Mouse (Mus musculus) adrenal gland, adult 18-20 months (tissue): Measurements from ENCODE around the gene Vamp8. TPM values are rescaled to one million over a fixed set of nuclear protein-coding genes. Genes with fewer than 3 reads are reported as not detected.

Source experiments
- DNase-seq, 2 experiments: peaks; one replicate each; pipeline ENCODE4 v3.0.0; 2021 to 2022; ENCODE audit warnings: low spot score in 2 of 2
- total RNA-seq, 2 experiments: library from RNA; stranded (reverse); gene quantifications; 1 replicate in 1 of 2; 2 replicates in 1 of 2; pipeline ENCODE4 v1.2.3; 2021

The Vamp8 gene
- total RNA-seq, 2 experiments from 2014 or later = 111 to 140 TPM

GRCm38 (mm10) chr6:72407119-72407518 lies 16.6 kb upstream of the Vamp8 start:
- peak; percentile 73 to 83 for DNase-seq

- DNase-seq = no peak
Measured at GRCm38 (mm10) chr6:72405356-72405755, 14.9 kb upstream of the Vamp8 start.

- peak; percentile 75 to 82 for DNase-seq
Measured at GRCm38 (mm10) chr6:72401875-72402274, 11.4 kb upstream of the Vamp8 start.

- no peak for DNase-seq
Measured at GRCm38 (mm10) chr6:72399967-72400366, 9.5 kb upstream of the Vamp8 start.

GRCm38 (mm10) chr6:72396837-72397251 lies 6.3 kb upstream of the Vamp8 start:
- no peak for DNase-seq

GRCm38 (mm10) chr6:72392341-72392740 lies 1.8 kb upstream of the Vamp8 start:
- no peak for DNase-seq

- DNase-seq = peak; percentile 62 to 64
Measured at GRCm38 (mm10) chr6:72390795-72391521, 455 bp upstream of the Vamp8 start.

- peak; percentile 42 to 52 for DNase-seq
Measured at GRCm38 (mm10) chr6:72389471-72389940, 997 bp downstream of the Vamp8 start.

GRCm38 (mm10) chr6:72388791-72389329 lies 1.6 kb downstream of the Vamp8 start:
- no peak for DNase-seq

GRCm38 (mm10) chr6:72388266-72388665 lies 2.2 kb downstream of the Vamp8 start:
- no peak for DNase-seq

GRCm38 (mm10) chr6:72387816-72388215 lies 2.7 kb downstream of the Vamp8 start:
- no peak for DNase-seq

GRCm38 (mm10) chr6:72386561-72386960 lies 3.9 kb downstream of the Vamp8 start:
- no peak for DNase-seq

GRCm38 (mm10) chr6:72385258-72385657 lies 5.2 kb downstream of the Vamp8 start:
- DNase-seq = no peak

GRCm38 (mm10) chr6:72383952-72384351 lies 6.6 kb downstream of the Vamp8 start:
- DNase-seq = no peak

- DNase-seq = no peak
Measured at GRCm38 (mm10) chr6:72383142-72383820, 7.2 kb downstream of the Vamp8 start.

GRCm38 (mm10) chr6:72382494-72382893 lies 8.0 kb downstream of the Vamp8 start:
- no peak for DNase-seq

- DNase-seq = peak; percentile 79 to 85
Measured at GRCm38 (mm10) chr6:72380131-72380770, 10.3 kb downstream of the Vamp8 start, which contains the start of gene Vamp5. Gene Vamp5, minus strand, starts transcription at chr6:72380468.

GRCm38 (mm10) chr6:72379377-72380130 lies 10.9 kb downstream of the Vamp8 start:
- no peak for DNase-seq

- DNase-seq = no peak
Measured at GRCm38 (mm10) chr6:72378510-72379234, 11.8 kb downstream of the Vamp8 start.
